Mouse (Mus musculus): ENCODE data around the gene Gm11397.
"Not testable (repeated sequence)": the region's sequence is repeated elsewhere in the genome, so short reads cannot be mapped to it uniquely, and the experiment has no call there.

Gm11397 gene

GRCm38 (mm10) chr13:33395461-33395860 is at the start of gene Gm11397:
Gene Gm11397 (plus strand): TSS chr13:33395761.
- not testable (repeated sequence) for DNase-seq

GRCm38 (mm10) chr13:33356666-33357065 is 38.9 kb upstream of the Gm11397 start:
- DNase-seq, result not testable (repeated sequence)

GRCm38 (mm10) chr13:33432714-33433113 is 37.2 kb downstream of the Gm11397 start:
- DNase-seq, result not testable (repeated sequence)
